Mouse (Mus musculus) midbrain, embryonic 11.5 days (tissue): ENCODE results near the gene Unc5b. TPM values are rescaled to one million over a fixed set of nuclear protein-coding genes. Genes with fewer than 3 reads are reported as not detected.

Experiments
- polyA plus RNA-seq: library from polyadenylated mRNA; unstranded; fragments of >200 nt; fragmentation: Nextera tagmentation; extraction: Ambion mirVana; gene quantifications from 2 replicates; pipeline ENCODE4 v1.2.1, GENCODE M21; 2014

Gene Unc5b
- polyA plus RNA-seq, 1 experiment from 2014 or later = 3.5 TPM

Other genes with a start within 250 kb of the Unc5b start
- gene Cdh23, start 135.1 kb downstream of the Unc5b start, polyA plus RNA-seq = 0.61 and 0.71 TPM in 2 replicates
- 6.9 and 8.7 TPM in 2 replicates for gene Slc29a3, start 78.8 kb downstream of the Unc5b start, polyA plus RNA-seq